Mouse (Mus musculus) cerebellum, postnatal 25 days (tissue): ENCODE measurements at regions not wholly inside any gene's neighbourhood (a gene's known extent, or its start where the extent isn't known, plus 50 kb on each side); places are given as distances from the start of the nearest gene placed in this dataset.

Experiments
- DNase-seq, 2 experiments: peaks; one replicate each; pipeline ENCODE4 v3.0.0; 2021; ENCODE audit warnings: mixed read lengths in 2 of 2

DNA sequence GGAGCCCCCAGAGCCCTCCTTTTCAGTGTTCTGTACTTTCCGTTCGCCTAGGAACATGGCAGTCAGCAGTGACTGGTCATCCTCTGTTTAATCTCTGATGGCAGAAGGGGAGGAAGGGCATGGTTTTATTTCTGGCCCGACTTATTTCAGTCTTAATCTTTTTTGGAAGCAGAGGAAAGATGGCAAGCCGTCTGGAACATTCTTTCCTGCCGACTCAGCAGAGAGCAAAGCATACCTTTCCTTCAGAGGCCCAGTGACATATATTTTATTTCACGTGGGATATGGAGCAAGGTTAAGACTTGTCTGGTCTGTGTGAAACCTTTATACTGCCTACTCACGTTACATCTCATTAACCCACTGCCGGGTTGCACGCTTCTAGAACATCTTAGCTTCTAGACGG, 158.1 kb downstream of the Dyrk2 start:
- DNase-seq = no peak

DNA sequence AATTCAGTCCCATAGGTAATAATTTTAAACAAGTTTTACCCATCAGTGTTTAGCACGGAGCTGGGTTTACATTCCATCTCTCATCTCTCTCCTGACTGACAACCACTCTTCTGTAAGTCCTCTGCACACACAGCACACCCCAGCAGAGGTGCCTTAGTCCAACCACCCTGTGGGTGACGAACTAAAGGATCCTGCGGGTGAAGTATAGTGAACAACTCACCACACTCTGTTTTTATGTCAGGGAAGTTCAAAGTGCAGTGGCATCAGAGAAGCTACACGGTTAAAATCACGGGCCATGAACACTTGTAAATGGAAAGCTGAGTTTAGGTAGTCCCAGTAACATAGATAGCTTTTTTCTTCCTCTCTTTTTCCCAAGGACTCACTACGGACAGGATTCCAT, 157.1 kb downstream of the Dyrk2 start:
- no peak for DNase-seq

DNA sequence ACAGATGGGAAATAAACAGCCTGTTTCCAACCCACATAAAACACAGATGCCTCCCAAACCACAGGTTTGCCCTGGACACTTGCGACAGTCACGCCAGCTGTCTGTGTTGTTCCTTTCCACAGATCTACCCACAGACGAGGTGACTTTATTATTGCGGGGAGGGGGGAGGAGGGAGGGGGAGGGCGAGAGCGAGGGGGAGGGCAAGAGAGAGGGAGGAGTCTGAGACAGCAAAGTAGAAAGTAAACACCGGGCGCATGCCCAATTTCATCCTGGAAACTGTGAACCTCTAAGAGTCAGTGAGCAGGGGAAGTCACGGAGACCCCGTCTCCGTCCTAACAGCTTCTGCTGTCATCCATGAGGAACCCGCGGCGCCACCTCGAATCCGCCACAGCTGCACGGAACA, 155.8 kb downstream of the Dyrk2 start:
- DNase-seq = no peak

DNA sequence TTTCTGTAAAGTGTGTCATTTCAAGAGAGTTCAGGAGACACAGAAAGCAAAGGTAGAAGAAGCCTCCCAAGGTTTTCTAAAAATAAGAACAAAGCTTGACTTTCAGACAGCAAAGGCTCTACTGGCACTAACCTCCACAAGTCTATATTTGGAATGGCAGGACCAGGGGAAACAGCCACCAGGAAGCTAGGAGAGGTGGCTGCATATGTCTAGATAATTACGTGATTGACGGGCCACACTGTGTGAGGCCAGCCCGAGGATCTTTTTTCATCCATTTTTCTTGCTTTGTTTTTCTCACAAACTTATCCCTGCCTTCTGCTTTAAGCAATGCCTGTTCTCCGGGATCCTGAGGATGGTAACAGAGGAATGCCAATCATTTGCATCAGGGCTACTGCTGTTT, 155.4 kb downstream of the Dyrk2 start:
- DNase-seq = no peak

DNA sequence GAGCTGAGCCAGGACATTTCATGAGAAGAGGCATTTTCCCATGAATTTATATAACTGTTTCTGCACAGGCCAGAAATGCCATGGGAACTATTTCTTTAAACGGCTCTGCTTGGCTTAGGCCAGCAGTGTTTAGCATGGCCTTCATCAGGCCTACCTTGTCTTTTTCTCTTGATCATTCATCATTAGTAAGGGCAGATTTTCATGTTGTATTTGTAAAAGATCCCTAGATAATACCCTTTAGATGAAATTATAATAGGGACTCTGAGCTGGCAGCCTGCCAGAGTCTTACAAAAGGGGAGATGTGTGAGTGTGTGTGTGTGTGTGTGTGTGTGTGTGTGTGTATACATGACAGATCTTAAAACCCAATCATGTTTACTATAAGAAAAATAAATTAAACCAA, 149.4 kb downstream of the Dyrk2 start:
- DNase-seq = no peak

DNA sequence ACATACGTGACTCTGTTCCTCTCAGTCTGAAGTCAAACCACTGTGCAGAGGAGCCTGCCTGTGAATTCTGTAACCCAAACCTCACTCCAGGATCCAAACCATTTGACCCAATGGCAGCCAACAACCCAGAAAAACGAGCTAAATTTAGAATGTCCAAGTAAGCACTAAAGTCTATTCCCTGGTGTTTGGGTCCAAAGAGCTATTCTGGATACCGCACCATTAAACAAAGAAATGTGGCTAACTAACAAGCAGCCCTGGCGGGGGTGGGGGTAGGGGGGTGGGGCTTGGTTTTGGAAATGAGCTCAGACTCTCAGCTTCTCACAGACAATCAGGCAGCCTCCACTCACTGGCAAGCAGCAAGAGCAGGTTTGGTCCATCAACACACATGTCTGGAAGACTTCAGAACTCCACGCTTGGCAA, 147.9 kb downstream of the Dyrk2 start:
- DNase-seq = no peak

DNA sequence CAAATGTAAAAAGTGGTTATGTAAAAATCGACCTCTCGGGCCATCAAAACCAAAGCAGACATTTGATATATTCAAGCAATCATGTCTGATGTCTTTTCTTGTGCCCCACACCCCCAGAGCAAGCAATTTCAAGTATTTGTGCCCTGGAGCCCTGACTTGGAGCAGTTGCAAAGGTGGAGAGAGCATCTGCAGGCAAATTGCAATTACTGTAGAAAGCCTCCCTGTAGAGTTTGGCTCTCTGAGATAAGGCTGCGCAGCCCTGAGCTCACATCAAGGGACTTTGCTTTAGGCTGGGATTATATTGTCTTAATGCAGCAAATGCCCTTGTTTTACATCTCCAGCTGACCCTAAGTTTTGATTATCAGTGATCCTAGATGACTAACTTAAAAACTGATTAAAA, 147.3 kb downstream of the Dyrk2 start:
- DNase-seq = no peak

DNA sequence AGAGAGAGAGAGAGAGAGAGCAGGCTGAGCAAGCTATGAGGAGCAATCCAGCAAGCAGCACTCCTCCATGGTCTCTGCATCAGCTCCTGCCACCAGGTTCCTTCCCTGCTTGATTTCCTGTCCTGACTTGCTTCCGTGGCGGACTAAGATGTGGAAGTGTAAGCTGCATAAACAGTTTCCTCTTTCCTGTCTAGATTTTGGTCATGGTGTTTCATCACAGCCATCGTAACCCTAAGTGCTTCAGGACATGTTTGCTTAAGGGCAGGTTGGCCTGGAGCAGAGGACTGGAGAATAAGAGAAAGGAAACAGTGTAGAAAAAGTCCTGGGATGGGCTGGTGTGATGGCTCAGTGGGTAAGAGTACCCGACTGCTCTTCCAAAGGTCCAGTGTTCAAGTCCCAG, 133.9 kb downstream of the Dyrk2 start:
- no peak for DNase-seq

DNA sequence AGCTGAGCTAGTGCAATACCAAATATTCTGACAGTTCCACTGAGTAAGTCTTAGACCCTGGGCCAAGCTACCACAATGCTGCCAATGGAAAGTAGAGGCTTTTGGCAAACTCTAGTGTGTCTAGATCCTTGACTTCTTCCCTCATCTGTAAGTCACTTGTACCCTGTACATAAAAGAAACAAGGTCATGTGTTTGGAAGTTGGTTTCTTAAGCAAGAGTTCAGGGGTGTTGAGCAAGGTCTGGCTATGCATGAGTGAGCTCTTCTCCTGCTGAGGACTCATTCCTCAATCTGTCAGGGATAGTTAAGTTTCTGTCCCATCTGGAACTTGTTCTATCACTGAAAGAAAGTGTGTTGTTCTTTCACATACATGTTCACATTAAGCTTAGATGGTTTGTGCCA, 132.9 kb downstream of the Dyrk2 start:
- DNase-seq = no peak

DNA sequence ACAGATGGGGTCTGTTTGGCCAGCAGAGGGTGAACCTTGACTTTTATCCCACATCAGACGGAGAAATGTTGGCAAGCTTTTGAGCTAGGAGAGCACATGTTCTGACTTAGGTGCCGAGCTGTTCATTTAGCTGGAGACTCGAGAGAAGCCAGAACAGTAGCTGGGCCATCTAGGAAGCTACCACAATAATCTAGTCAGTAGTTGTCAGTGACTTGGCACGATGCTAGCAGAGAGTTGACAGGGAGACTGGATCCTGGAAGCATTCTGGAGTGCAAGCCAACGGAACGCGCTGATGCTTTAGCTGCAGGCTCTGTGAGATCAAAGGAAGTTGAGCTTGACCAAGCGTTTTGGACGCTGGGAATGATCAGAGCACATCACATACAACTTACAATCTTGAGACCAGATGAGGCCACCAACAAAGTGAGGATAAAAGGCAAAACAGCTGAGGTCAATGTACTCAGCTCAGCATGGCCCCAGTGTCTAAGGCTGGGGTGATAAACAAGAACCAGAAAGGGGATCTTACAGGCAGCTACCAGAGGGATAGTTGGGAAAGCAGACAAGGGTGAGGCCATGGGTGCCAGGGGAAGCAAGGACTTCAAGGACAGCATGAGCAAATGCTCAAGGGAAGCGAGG, 130.0 kb downstream of the Dyrk2 start:
- DNase-seq = no peak

DNA sequence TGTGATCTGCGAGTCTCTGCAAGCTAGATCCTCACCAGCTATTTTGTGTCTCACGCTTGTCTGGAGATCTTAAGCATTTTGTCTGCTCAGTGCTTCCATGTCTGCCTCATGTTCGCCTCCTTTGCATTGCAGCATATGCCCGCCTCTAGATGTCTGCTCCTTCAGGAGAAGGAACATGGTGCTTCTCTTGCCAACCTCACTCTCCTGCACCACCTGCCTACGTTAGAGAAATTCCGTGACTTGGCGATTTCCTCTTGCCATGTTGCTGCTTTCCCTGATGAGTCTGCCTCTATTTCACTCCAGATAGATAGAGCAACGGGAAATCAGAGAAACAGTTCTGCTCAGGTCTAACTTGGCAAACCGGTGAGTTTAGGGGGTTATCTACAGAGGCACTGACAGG, 126.2 kb downstream of the Dyrk2 start:
- DNase-seq = no peak

DNA sequence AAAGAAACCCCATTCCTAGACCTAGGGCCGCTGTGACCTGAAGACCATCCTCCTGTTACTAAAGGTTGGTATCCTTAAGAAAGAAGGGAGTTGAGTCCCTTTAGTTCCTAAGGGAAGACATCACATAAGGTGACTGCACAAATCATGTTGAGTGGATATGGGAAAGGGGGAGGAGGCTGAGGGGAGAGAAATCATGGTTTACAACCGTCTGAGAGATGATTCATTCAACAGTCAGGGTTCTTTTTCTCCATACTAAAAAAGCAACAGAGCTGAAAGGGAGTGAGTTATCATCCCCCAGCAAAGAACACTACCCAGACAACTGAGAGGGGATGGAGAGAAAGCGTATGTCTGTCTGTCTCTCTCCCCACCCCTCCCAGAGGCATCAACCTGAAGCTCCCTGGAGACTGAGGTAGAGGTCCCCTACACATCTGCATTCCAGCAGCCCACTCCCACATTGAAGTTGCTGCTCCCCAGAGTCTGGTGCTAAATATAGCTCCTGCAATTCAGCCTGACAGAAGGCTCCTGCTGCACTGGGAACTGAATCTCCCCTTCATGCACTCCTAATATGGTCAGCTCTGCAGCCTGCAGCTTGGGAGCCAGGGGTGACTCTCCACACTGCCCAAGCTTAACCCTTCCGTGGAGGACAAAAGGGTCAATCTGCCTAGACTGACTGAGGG, 123.2 kb downstream of the Dyrk2 start:
- DNase-seq = no peak

DNA sequence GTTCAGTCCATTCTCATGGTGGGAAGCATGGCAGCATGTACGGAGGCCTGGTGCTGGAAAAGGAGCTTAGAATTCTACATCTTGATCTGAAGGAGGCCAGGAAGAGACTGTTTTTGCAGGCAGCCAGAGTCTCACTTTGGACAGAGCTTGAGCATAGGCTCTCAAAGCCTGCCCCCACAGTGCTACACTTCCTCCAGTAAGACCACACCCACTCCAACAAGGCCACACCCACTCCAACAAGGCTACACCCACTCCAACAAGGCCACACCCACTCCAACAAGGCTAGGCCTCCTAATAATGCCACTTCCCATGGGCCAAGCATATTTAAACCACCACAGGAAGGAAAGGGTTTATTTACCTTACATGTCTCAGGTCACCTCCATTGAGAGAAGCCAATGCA, 121.0 kb downstream of the Dyrk2 start:
- no peak for DNase-seq

DNA sequence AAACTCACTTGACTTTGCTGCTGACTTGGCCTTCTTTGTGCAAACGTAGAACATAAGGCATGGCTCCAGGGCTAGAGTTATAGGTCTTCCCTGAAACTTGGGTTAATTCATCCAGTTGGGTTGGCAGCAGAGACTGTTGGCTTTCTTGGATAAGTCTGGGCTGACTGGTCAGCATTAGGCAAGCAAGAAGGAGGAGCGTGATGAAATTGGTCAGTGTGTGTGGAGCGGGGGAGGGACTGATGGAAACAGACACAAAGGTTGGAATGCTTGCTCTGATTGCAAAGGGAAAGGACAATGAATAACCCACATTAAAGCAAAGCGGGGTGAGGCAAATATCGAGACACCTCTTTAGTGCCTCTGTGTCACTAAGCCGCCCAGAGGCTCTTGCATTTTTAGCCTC, 120.3 kb downstream of the Dyrk2 start:
- no peak for DNase-seq

DNA sequence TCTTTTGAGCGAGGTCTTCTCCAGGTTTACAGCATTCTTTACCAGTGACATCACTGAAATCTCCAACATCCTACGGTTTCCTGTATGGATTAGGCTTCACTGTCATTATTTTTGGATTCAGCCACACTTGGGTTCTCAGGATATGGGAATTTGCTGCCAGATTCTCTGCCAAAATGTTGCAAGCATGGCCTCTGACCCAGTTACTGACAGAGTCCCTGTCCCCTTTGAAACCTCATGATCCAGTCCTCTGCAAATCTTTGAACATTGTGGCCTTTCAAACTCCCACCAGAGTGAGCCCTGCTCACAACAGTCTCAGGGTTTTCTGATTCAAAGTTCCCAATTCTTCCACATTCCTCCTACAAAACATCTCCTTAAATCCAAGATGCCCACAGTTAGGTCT, 118.9 kb downstream of the Dyrk2 start:
- no peak for DNase-seq

DNA sequence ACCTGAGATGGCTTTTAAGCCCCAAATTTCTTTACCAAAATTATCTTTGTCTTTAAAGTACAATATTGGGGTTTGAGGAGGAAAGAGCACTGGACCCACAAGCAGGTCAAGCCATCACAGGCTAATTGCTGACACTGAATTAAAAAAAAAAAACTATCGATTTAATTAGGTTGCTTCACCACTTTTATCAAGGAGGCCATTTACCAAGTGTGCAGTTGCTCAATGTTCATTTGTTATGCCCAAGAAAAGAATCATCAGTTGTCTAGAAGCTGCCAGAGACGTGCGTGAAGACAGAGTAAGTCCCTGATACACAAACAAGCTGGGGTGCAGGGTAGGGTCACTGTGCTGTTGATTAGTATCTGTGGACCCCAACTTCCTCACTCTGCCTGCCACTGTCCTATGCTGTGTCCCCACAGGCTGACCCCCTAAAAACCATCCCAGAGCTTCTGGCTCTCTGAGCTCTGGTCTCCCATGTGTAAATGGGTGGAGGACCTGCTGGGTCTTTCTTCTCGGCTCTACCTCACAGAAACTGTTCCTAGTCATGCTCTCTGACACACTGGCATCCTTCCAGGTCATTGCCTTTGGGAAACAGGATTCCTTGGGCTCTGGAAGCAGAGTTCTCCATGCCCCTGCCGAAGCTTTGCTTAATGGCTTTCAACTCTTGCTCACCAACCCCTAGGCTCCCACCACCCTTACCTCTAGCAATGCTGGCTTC, 116.8 kb downstream of the Dyrk2 start:
- DNase-seq = no peak

DNA sequence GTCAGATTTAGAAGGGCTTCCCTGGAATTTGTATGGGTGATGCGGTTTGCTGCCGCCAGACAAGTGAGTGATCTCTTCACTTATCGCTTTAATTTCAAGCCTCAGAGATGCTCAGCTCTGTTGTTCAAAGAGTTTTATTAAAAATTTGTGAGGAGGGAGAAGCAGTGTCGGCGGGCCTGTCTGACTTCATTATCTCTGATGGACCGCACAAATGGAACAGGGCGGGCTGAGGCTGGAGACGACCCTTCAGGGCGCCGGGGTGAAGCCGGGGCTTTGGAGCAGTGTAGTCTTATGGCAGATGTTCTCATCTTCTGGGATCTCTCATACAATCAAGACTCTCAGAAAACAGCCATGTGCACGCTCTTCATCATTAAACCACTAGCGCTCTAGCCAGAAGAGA, 115.2 kb downstream of the Dyrk2 start:
- no peak for DNase-seq

DNA sequence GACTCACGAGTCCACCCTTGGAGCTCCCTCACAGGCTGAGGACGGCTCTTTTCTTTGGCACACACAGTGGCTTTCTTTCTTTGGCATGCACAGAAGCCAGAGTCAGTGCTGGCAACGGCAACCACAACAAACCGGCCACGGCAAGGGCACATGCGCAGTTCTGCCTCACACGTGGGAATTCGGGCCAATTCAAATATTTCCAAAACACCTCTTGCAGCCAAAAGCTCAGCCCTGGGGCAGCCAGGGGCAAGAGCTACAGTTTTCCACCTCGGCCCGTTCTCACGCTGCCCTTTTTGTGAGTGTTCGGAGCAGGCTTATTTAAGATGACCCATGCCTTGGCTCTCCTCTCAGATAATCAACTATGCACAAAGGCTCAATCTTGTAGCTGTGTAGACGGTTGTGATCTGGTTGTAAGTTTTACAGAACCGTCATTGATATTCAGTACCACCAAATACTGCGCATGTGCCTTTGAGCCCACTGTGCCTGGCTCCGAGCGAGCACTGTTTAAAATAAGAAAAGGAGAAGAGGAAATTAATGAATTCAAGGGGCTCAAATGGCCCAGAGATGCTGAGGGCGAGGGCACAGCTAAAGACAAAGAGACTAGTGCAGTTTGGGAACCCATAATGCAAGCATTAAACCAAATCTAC, 111.1 kb downstream of the Dyrk2 start:
- peak; percentile 51 to 67 for DNase-seq

DNA sequence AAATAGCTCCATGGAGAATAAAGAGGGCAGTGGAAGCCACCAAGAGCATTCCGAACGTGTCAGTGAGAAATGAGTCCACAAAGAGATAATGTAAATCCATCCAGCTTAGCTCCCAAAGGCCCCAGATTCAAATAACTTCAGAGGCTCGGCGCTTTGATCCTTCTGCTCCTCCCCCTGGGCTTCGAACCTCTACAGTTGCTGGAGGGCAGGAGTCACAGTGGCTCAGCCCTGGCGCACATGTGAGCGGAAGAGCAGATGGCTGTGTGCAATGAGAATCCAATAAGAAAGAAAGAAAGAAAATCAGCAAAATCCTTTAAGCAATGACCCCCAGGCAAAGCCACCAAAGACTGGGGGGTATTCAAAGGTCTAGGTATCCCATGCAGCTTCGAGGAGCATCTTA, 109.6 kb downstream of the Dyrk2 start:
- DNase-seq = no peak

DNA sequence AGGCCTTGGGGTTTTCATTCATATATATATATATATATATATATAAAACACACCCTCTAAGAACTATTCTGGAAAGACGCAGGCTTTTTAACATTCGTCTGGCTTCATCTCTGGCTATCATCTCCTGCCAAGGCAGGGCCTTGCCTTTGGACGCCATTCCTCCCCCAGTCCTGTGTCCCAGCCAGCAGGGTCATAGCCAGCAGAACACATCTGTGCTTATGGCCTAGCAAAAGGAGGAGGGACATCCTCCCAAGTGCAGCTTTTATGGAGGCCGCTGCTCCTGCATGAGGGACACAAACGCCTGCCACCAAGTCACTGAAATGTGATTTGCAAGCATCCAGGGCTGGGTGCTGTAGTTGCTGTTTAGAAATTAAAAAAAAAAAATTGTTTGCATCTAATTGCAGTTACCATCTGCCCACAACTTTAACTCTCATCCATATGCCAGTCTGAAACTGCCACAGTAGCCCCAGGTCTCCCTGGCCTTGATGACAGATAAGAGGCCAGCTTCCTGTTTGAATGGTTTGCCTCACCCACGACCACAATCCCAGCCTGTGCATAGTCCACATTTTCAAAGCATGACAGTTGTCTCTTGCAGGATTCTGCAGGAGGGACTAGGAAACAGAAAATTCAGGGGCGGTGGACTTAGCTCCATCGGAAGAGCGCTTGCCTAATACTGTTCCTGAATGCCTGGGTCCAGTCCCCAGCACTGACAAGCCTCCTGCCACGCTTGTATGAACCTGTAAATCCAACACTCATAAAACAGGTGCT, 108.7 kb downstream of the Dyrk2 start:
- no peak for DNase-seq

DNA sequence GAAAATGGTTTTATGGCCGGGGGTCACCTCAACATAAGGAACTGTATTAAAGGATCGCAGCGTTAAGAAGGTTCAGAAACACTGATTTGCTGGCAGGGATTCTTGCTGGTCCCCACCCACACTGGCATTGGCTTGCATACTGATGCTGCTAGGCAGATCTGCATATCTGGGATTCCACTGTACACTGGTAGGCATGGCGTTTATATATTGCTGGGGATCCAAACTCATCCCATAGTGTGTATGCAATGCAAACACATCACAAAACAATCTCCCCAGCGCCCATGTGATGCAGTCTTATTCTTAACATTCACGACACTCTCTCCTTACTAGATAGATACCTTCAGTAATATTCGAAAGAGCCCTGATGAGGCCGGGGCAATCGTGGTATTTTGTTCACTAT, 105.0 kb downstream of the Dyrk2 start:
- no peak for DNase-seq

DNA sequence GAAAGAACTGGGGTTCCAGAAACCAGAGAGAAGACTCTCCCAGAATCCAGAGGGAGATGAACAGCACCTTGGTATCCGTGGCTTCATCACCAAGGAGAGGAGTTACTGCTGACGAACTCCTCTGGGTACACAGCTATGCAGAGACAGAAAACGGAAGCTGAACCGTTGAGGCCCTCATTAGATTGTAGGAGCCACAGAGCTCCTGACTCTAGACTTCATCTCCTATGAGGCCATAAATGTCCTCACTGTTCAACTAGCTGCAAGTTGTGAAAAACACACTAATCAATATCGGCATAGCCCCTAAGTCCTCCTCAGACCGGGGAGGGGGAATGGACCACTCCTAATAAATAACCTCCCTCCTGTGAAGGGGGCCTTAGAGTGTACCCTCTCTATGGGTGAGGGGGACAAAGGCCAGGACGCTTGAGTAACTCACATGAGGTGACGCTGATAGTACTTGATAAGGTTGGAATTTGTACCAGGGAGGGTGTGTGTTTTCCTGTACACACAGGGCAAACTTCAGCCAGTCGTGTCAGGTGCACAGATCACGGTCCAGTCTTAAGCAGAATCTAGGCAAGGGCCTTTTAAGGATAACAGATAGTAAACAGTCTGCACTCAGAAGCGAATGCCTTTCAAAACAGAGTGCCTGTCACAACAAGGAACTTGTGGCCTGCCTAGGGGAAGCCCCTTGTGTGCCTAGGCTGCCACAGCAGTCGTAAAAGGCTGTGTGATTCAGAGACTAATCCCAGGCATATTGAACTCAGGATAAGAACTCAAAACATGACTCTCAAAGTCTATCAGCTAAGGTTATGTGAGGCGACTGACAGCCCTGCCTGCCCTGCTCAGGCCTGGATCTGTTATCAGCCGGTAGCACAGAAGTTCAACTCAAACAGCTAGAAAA, 104.2 kb downstream of the Dyrk2 start:
- no peak for DNase-seq
